ENCODE assay signal across 14 mouse cellular contexts in the genomic region with DNA sequence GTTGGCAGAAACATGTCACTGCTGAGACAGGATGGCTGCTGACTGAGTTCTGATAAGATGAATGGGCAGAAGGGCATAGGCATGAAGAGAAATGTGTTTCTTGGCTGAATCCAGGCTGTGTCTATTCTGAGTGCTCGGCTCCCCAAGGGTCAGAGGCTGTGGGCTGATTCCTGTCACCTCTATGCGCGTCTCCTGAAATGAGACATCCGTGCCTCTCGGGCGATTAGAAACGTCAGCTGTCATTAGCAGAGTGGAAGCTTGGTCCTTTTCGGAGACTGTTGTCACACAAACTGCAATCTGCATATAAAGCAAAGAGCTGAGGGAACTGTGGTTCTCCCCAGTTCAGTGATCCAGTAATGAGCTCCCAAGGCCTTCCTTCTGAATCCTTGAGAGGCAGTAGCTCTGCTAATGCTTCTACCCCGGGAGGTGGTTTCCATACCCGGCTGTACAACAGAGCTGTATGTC.
DNase-seq lines count a peak whose midpoint lies in the region; ATAC-seq and TF ChIP-seq lines count a peak whose summit lies in the region.
"Had no signal": no experiment of that assay in that cellular context is flagged by ENCODE, and none has a peak within 500 bp of the region (broad histone marks: within the 10 kb centered on the region; RNA-seq: fewer than 3 reads in every experiment).

No protein-coding gene starts in this region.

- no peak overlapping the region for H3K27ac ChIP-seq in forebrain, embryonic 13.5 days
- H3K27ac ChIP-seq in forebrain, embryonic 12.5 days: no peak overlapping the region
- 0 out of 2 replicates have a peak overlapping the region, but pooled peaks have one; percentile 13 for H3K27ac ChIP-seq in hindbrain, embryonic 12.5 days
- H3K27ac ChIP-seq in hindbrain, embryonic 10.5 days: no peak overlapping the region
- H3K27ac ChIP-seq in midbrain, embryonic 14.5 days (replicated peaks; ENCODE audit: low read depth, low read length): peak overlapping the region; percentile 66
- H3K27ac ChIP-seq in midbrain, embryonic 11.5 days (ENCODE audit: low read depth, low read length): no peak overlapping the region
- H3K27ac ChIP-seq in thymus, adult 2 months (ENCODE audit: control insufficient read depth, insufficient read depth, low read length): no peak overlapping the region
- H3K27ac ChIP-seq: kidney, postnatal 0 days; layer of hippocampus, adult 2 months had no signal

- peak; percentile 41; the same call in 1 of the 2 replicates for ATAC-seq in forebrain, embryonic 13.5 days
- ATAC-seq in forebrain, embryonic 12.5 days (ENCODE audit: low FRiP score): no peak
- peak; percentile 53 for ATAC-seq in hindbrain, embryonic 12.5 days (ENCODE audit: low FRiP score)
- ATAC-seq in midbrain, embryonic 14.5 days (ENCODE audit: low FRiP score, low TSS enrichment): peak; percentile 75
- no peak for ATAC-seq in midbrain, embryonic 11.5 days (ENCODE audit: low FRiP score)
- ATAC-seq: forebrain, postnatal 0 days; intestine, embryonic 16.5 days had no signal

- no peak for TF ChIP-seq CTCF in thymus, adult 2 months (IDR thresholded peaks at IDR 0.05; ENCODE audit: borderline replicate concordance, control insufficient read depth, extremely low read depth, insufficient read depth, low read length, poor library complexity)

- DNase-seq in hindbrain, embryonic 10.5 days (ENCODE audit: low spot score): no peak
- peak; percentile 68 for DNase-seq in midbrain, embryonic 14.5 days
- no peak for DNase-seq in midbrain, embryonic 11.5 days (ENCODE audit: low spot score, missing footprints)
- peak; percentile 68 for DNase-seq in retina, postnatal 1 day
- no peak for DNase-seq in thymus, adult 2 months
- DNase-seq: adrenal gland, adult 2 months; forebrain, postnatal 0 days; left cerebral cortex, postnatal 4 days had no signal

- no peak overlapping the region for H3K9ac ChIP-seq in forebrain, embryonic 13.5 days
- no peak overlapping the region for H3K9ac ChIP-seq in forebrain, embryonic 12.5 days
- H3K9ac ChIP-seq in hindbrain, embryonic 12.5 days: no peak overlapping the region
- no peak overlapping the region for H3K9ac ChIP-seq in midbrain, embryonic 14.5 days (replicated peaks; ENCODE audit: low read length)
- H3K9ac ChIP-seq in midbrain, embryonic 11.5 days (ENCODE audit: low read length): no peak overlapping the region
- H3K9ac ChIP-seq: forebrain, postnatal 0 days had no signal

- no peaks in the 10 kb centered on the region for H3K36me3 ChIP-seq in forebrain, embryonic 13.5 days (ENCODE audit: poor library complexity, severe bottlenecking)
- no peaks in the 10 kb centered on the region for H3K36me3 ChIP-seq in forebrain, embryonic 12.5 days (replicated peaks)
- no peaks in the 10 kb centered on the region for H3K36me3 ChIP-seq in hindbrain, embryonic 12.5 days
- no peaks in the 10 kb centered on the region for H3K36me3 ChIP-seq in hindbrain, embryonic 10.5 days
- H3K36me3 ChIP-seq in midbrain, embryonic 14.5 days (ENCODE audit: control insufficient read depth, insufficient read depth, low read length): no peaks in the 10 kb centered on the region
- no peaks in the 10 kb centered on the region for H3K36me3 ChIP-seq in midbrain, embryonic 11.5 days (ENCODE audit: control insufficient read depth, insufficient read depth, low read length)
- H3K36me3 ChIP-seq in thymus, adult 2 months (ENCODE audit: control insufficient read depth, insufficient read depth, low read length): no peaks in the 10 kb centered on the region

- no peak for TF ChIP-seq POLR2A in thymus, adult 2 months (IDR thresholded peaks at IDR 0.05; ENCODE audit: control insufficient read depth, extremely low read depth, insufficient read depth, low read length, poor library complexity)

- no peaks in the 10 kb centered on the region for H3K9me3 ChIP-seq in forebrain, embryonic 13.5 days (replicated peaks)
- no peaks in the 10 kb centered on the region for H3K9me3 ChIP-seq in forebrain, embryonic 12.5 days
- H3K9me3 ChIP-seq in hindbrain, embryonic 12.5 days (replicated peaks): no peaks in the 10 kb centered on the region
- no peaks in the 10 kb centered on the region for H3K9me3 ChIP-seq in hindbrain, embryonic 10.5 days
- H3K9me3 ChIP-seq in midbrain, embryonic 14.5 days (ENCODE audit: control insufficient read depth, low read length): no peaks in the 10 kb centered on the region
- no peaks in the 10 kb centered on the region for H3K9me3 ChIP-seq in midbrain, embryonic 11.5 days (ENCODE audit: control insufficient read depth, low read length)

- 61% methylated on average over 10 of the region's 10 CpGs for WGBS in forebrain, embryonic 13.5 days
- WGBS in forebrain, embryonic 12.5 days: 49% methylated on average over 10 of the region's 10 CpGs
- 51% methylated on average over 10 of the region's 10 CpGs for WGBS in hindbrain, embryonic 12.5 days
- 75% methylated on average over 10 of the region's 10 CpGs for WGBS in hindbrain, embryonic 10.5 days
- WGBS in midbrain, embryonic 14.5 days: 22% methylated on average over 10 of the region's 10 CpGs
- 70% methylated on average over 10 of the region's 10 CpGs for WGBS in midbrain, embryonic 11.5 days
- WGBS in thymus, adult 2 months: 88% methylated on average over 10 of the region's 10 CpGs

- no peak overlapping the region for H3K4me3 ChIP-seq in forebrain, embryonic 13.5 days
- no peak overlapping the region for H3K4me3 ChIP-seq in forebrain, embryonic 12.5 days (replicated peaks)
- H3K4me3 ChIP-seq in hindbrain, embryonic 12.5 days: no peak overlapping the region
- H3K4me3 ChIP-seq in hindbrain, embryonic 10.5 days: no peak overlapping the region
- no peak overlapping the region for H3K4me3 ChIP-seq in midbrain, embryonic 14.5 days (replicated peaks; ENCODE audit: low read depth, low read length)
- H3K4me3 ChIP-seq in midbrain, embryonic 11.5 days (ENCODE audit: low read depth, low read length): no peak overlapping the region
- H3K4me3 ChIP-seq in thymus, adult 2 months (ENCODE audit: control insufficient read depth, insufficient read depth, low read length): no peak overlapping the region
- H3K4me3 ChIP-seq: layer of hippocampus, adult 2 months had no signal

- no peaks in the 10 kb centered on the region for H3K27me3 ChIP-seq in forebrain, embryonic 13.5 days
- no peaks in the 10 kb centered on the region for H3K27me3 ChIP-seq in forebrain, embryonic 12.5 days
- H3K27me3 ChIP-seq in hindbrain, embryonic 12.5 days: no peaks in the 10 kb centered on the region
- no peaks in the 10 kb centered on the region for H3K27me3 ChIP-seq in hindbrain, embryonic 10.5 days (ENCODE audit: insufficient read depth, poor library complexity, severe bottlenecking)
- H3K27me3 ChIP-seq in midbrain, embryonic 14.5 days (ENCODE audit: control insufficient read depth, insufficient read depth, low read length): no peaks in the 10 kb centered on the region
- H3K27me3 ChIP-seq in midbrain, embryonic 11.5 days (ENCODE audit: control insufficient read depth, insufficient read depth, low read length): no peaks in the 10 kb centered on the region
- H3K27me3 ChIP-seq in thymus, adult 2 months (ENCODE audit: control insufficient read depth, insufficient read depth, low read length): no peaks in the 10 kb centered on the region

- peaks cover 19% of the 10 kb centered on the region for H3K4me1 ChIP-seq in forebrain, embryonic 13.5 days
- H3K4me1 ChIP-seq in forebrain, embryonic 12.5 days: peaks cover 6% of the 10 kb centered on the region; the same call in 1 of the 2 replicates
- H3K4me1 ChIP-seq in hindbrain, embryonic 12.5 days: peaks cover 13% of the 10 kb centered on the region
- H3K4me1 ChIP-seq in hindbrain, embryonic 10.5 days (replicated peaks): peaks cover 8% of the 10 kb centered on the region; the same call in 1 of the 2 replicates
- H3K4me1 ChIP-seq in midbrain, embryonic 14.5 days (ENCODE audit: control insufficient read depth, insufficient read depth, low read length): 0 out of 2 replicates have a peak, but pooled peaks cover 10% of the 10 kb centered on the region
- H3K4me1 ChIP-seq in midbrain, embryonic 11.5 days (ENCODE audit: control insufficient read depth, insufficient read depth, low read length): no peaks in the 10 kb centered on the region
- H3K4me1 ChIP-seq in thymus, adult 2 months (replicated peaks; ENCODE audit: control insufficient read depth, insufficient read depth, low read length): no peaks in the 10 kb centered on the region

- H3K4me2 ChIP-seq in forebrain, embryonic 13.5 days: no peak overlapping the region
- no peak overlapping the region for H3K4me2 ChIP-seq in forebrain, embryonic 12.5 days
- H3K4me2 ChIP-seq in hindbrain, embryonic 12.5 days (replicated peaks): no peak overlapping the region
- H3K4me2 ChIP-seq in midbrain, embryonic 14.5 days (ENCODE audit: low read length): no peak overlapping the region
- no peak overlapping the region for H3K4me2 ChIP-seq in midbrain, embryonic 11.5 days

Comparison
In these comparisons a context has a peak if more than half of its experiments do, and no peak if none do; other contexts are left out.
1. ATAC-seq: peak in forebrain, embryonic 13.5 days (single experiment), hindbrain, embryonic 12.5 days (single experiment) and midbrain, embryonic 14.5 days (single experiment); none in forebrain, embryonic 12.5 days (single experiment) and midbrain, embryonic 11.5 days (single experiment).
2. H3K27ac ChIP-seq: peak in hindbrain, embryonic 12.5 days (single experiment) and midbrain, embryonic 14.5 days (single experiment); none in forebrain, embryonic 13.5 days (single experiment), forebrain, embryonic 12.5 days (single experiment), hindbrain, embryonic 10.5 days (single experiment), midbrain, embryonic 11.5 days (single experiment) and thymus, adult 2 months (single experiment).
3. DNase-seq: peak in midbrain, embryonic 14.5 days (single experiment) and retina, postnatal 1 day (single experiment); none in hindbrain, embryonic 10.5 days (single experiment), midbrain, embryonic 11.5 days (single experiment) and thymus, adult 2 months (single experiment).